Mouse (Mus musculus): Measurements from ENCODE around the gene Htra3.

DNA sequence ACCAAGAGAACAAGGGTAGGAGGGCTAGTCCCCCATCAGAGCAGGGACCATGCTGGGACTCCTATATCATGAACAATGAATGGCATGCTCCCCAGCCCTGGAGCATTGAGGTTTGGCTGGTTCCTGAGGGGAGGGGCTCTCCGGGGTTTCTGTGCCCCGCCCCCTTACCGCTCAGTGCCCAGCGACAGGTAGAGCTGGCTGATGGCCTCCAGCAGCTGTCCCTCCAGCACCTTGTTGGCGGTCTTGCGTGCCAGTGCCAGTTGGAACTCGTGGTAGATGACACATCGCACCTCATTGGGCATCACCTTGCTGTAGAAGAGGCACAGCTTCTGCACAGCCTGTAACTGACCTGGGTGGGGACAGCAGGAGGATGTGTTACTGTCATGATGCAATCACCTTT is 23.6 kb upstream of the Htra3 start:
- TF ChIP-seq CTCF (IDR thresholded peaks at IDR 0.05; ENCODE audit: control insufficient read depth, insufficient read depth, low read length) = no peak
- TF ChIP-seq POLR2A (IDR thresholded peaks at IDR 0.05; ENCODE audit: borderline replicate concordance, control insufficient read depth, low read depth, low read length) = no peak
